Mouse (Mus musculus): ENCODE data around the gene 6820408C15Rik.

GRCm38 (mm10) chr2:152375652-152376344 lies 39.6 kb upstream of the 6820408C15Rik start:
- TF ChIP-seq CTCF (IDR thresholded peaks at IDR 0.05; ENCODE audit: borderline replicate concordance, control insufficient read depth, extremely low read depth, insufficient read depth, low read length, poor library complexity) (no peak), POLR2A (IDR thresholded peaks at IDR 0.05; ENCODE audit: control insufficient read depth, extremely low read depth, insufficient read depth, low read length, poor library complexity) (no peak)

Measured in thymus, adult 2 months (tissue).